Mouse (Mus musculus) lung, adult 2 months (tissue): ENCODE measurements around the gene Itk. TPM values are rescaled to one million over a fixed set of nuclear protein-coding genes. Genes with fewer than 3 reads are reported as not detected.

ENCODE experiments used
- DNase-seq: peaks from one replicate; pipeline ENCODE4 v3.0.0; 2022
- H3K4me1 ChIP-seq: fragments of 200-500 bp; 2 replicates; pipeline ENCODE4 v1.6.1; 2011; ENCODE audit warnings: low read length; ENCODE audit not compliant: control insufficient read depth, insufficient read depth
- H3K4me3 ChIP-seq: fragments of 200-500 bp; replicated peaks from 2 replicates; pipeline ENCODE3; 2011; ENCODE audit warnings: low read depth, mild to moderate bottlenecking, control low read depth, low read length; ENCODE audit errors: extremely low read depth
- CTCF ChIP-seq: fragments of 200-500 bp; IDR thresholded peaks from 2 replicates; pipeline ENCODE4 v1.5.1; 2011; ENCODE audit warnings: mild to moderate bottlenecking, low read length, control low read depth; ENCODE audit not compliant: insufficient read depth
- POLR2A ChIP-seq: fragments of 200-500 bp; IDR thresholded peaks from 2 replicates; pipeline ENCODE4 v1.6.1; 2011; ENCODE audit warnings: low read depth, mild to moderate bottlenecking, control low read depth, low read length, borderline replicate concordance; ENCODE audit errors: extremely low read depth
- WGBS: fragments of 180-500 bp; shearing (Covaris S2); methylation state at CpG from one replicate; pipeline ENCODE4 v1.1.7; 2018; 5-methylcytosine and 5-hydroxymethylcytosine counted together
- polyA plus RNA-seq: library from polyadenylated mRNA; depleted of rRNA; stranded (reverse); fragments of >200 nt; gene quantifications from 2 replicates; pipeline ENCODE4 v1.2.3, GENCODE M21; 2012; rRNA removed

Itk gene
- polyA plus RNA-seq, 1 experiment: 1.7 TPM

GRCm38 (mm10) chr11:46289022-46289421, 100.3 kb downstream of the Itk start:
- 87% methylated on average over 4 of the region's 4 CpGs for WGBS
- H3K4me3 ChIP-seq: no peak overlapping the region
- H3K4me1 ChIP-seq: no peaks in the 10 kb centered on the region
- no peak for DNase-seq
- TF ChIP-seq POLR2A (no peak), CTCF (no peak)

- WGBS: 51% methylated on average over 5 of the region's 5 CpGs
- no peaks in the 10 kb centered on the region for H3K4me1 ChIP-seq
- no peak for DNase-seq
- TF ChIP-seq POLR2A (no peak), CTCF (no peak)
- H3K4me3 ChIP-seq: no peak overlapping the region
Measured at GRCm38 (mm10) chr11:46288091-46288490, 101.2 kb downstream of the Itk start.

GRCm38 (mm10) chr11:46286803-46287202, 102.5 kb downstream of the Itk start:
- WGBS: 46% methylated on average over 6 of the region's 6 CpGs

GRCm38 (mm10) chr11:46283800-46284199, 105.5 kb downstream of the Itk start:
- Histone ChIP-seq H3K4me1 (no peaks in the 10 kb centered on the region), H3K4me3 (no peak overlapping the region)
- TF ChIP-seq CTCF (no peak), POLR2A (no peak)
- 85% methylated on average over 6 of the region's 6 CpGs for WGBS
- no peak for DNase-seq

More at GRCm38 (mm10) chr11:46286803-46287202, 102.5 kb downstream of the Itk start:
- Histone ChIP-seq H3K4me3 (no peak overlapping the region), H3K4me1 (no peaks in the 10 kb centered on the region)
- TF ChIP-seq POLR2A: no peak
- TF ChIP-seq CTCF: no peak
- no peak for DNase-seq

GRCm38 (mm10) chr11:46282612-46283011, 106.7 kb downstream of the Itk start:
- Histone ChIP-seq H3K4me3 (no peak overlapping the region), H3K4me1 (no peaks in the 10 kb centered on the region)
- 90% methylated on average over 5 of the region's 5 CpGs for WGBS
- no peak for TF ChIP-seq CTCF
- TF ChIP-seq POLR2A: no peak
- no peak for DNase-seq

GRCm38 (mm10) chr11:46278709-46279108, 110.6 kb downstream of the Itk start:
- Histone ChIP-seq H3K4me3 (no peak overlapping the region), H3K4me1 (no peaks in the 10 kb centered on the region)
- WGBS: 93% methylated on average over 12 of the region's 12 CpGs
- no peak for TF ChIP-seq POLR2A
- no peak for TF ChIP-seq CTCF
- no peak for DNase-seq

GRCm38 (mm10) chr11:46278140-46278539, 111.2 kb downstream of the Itk start:
- TF ChIP-seq POLR2A (no peak), CTCF (no peak)
- WGBS: 79% methylated on average over 5 of the region's 5 CpGs
- Histone ChIP-seq H3K4me1 (no peaks in the 10 kb centered on the region), H3K4me3 (no peak overlapping the region)
- no peak for DNase-seq

- Histone ChIP-seq H3K4me1 (no peaks in the 10 kb centered on the region), H3K4me3 (no peak overlapping the region)
- TF ChIP-seq POLR2A (no peak), CTCF (peak; percentile 55)
- no peak for DNase-seq
- WGBS: 50% methylated on average over 5 of the region's 5 CpGs
Measured at GRCm38 (mm10) chr11:46276778-46277177, 112.5 kb downstream of the Itk start.

- WGBS: 88% methylated on average over 8 of the region's 8 CpGs
- TF ChIP-seq CTCF (no peak), POLR2A (no peak)
- no peaks in the 10 kb centered on the region for H3K4me1 ChIP-seq
- no peak for DNase-seq
- H3K4me3 ChIP-seq: no peak overlapping the region
Measured at GRCm38 (mm10) chr11:46276168-46276567, 113.1 kb downstream of the Itk start.

- WGBS: 5% methylated on average over 6 of the region's 6 CpGs
- H3K4me1 ChIP-seq: no peaks in the 10 kb centered on the region
- no peak overlapping the region for H3K4me3 ChIP-seq
- DNase-seq: peak; percentile 56
- TF ChIP-seq POLR2A: no peak
- peak; percentile 90 for TF ChIP-seq CTCF
Measured at GRCm38 (mm10) chr11:46275302-46275701, 114.0 kb downstream of the Itk start.

Other genes with a start within 250 kb of the Itk start
- 0.51 and 7.1 TPM in 2 replicates for gene Nipal4, start 223.0 kb downstream of the Itk start, polyA plus RNA-seq
- 2.6 TPM in 1 of 2 replicates, not detected in the other for gene Fndc9, start 154.0 kb downstream of the Itk start, polyA plus RNA-seq
- 5.5 and 9.3 TPM in 2 replicates for gene Cyfip2, start 76.7 kb downstream of the Itk start, polyA plus RNA-seq
- 0.14 and 0.41 TPM in 2 replicates for gene Fam71b, start 7.0 kb upstream of the Itk start, polyA plus RNA-seq
- gene Med7, start 47.4 kb upstream of the Itk start, polyA plus RNA-seq: 12.0 and 14.5 TPM in 2 replicates
- gene Havcr2, start 65.4 kb upstream of the Itk start, polyA plus RNA-seq: 1.7 and 1.8 TPM in 2 replicates
- not detected in 2 replicates for gene Gm12169, start 134.7 kb upstream of the Itk start, polyA plus RNA-seq
- gene BC053393, start 182.0 kb upstream of the Itk start, polyA plus RNA-seq: 0.11 TPM in 1 of 2 replicates, not detected in the other
- not detected in 2 replicates for gene Dppa1, start 239.7 kb upstream of the Itk start, polyA plus RNA-seq